Mouse (Mus musculus): ENCODE data around the gene Ramp2. TPM values are rescaled to one million over a fixed set of nuclear protein-coding genes. Genes with fewer than 3 reads are reported as not detected.

Ramp2 gene
- polyA plus RNA-seq, 1 experiment from 2014 or later: 312 TPM

DNA sequence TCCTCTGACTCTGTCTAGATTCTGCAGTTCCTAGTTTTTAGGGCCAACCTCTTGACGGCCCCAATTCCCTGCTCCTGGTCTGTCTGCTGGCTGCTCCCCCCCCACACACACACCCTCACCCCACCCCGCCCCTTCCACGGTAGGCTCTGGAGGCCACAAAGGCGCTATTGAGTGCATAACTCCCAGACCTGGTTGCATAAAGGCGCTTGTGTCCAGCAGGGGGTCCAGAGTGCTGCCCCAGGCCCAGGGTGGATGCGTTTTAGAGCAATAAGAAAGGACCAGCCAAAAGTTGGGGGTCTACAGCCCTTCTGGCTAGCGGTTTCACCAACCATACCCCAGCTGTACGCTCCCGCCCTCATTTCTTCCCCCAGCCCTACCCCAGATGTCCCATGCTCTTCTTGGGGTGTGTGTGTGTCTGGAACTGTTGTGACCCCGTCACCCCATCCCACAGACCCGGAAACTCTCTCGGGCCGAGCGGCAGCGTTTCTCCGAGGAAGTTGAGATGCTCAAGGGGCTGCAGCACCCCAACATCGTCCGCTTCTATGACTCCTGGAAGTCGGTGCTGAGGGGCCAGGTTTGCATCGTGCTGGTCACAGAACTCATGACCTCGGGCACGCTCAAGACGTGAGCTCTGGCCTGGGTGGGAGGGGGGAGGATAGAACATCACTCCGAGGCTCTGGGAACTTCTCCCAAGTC is 16.6 kb downstream of the Ramp2 start:
- Histone ChIP-seq H3K36me3 (ENCODE audit: control insufficient read depth, insufficient read depth, low read length) (peaks cover 6% of the 10 kb centered on the region), H3K9ac (ENCODE audit: low read length) (peak overlapping the region; percentile 12; the same call in 1 of the 2 replicates), H3K9me3 (ENCODE audit: control insufficient read depth, low read length) (no peaks in the 10 kb centered on the region), H3K4me3 (ENCODE audit: low read length) (peak overlapping the region; percentile 17), H3K27ac (ENCODE audit: low read length) (no peak overlapping the region), H3K4me2 (ENCODE audit: low read depth, low read length) (peak overlapping the region; percentile 29), H3K4me1 (replicated peaks; ENCODE audit: control insufficient read depth, insufficient read depth, low read length) (peaks cover 35% of the 10 kb centered on the region), H3K27me3 (ENCODE audit: control insufficient read depth, insufficient read depth, low read depth, low read length) (peaks cover 35% of the 10 kb centered on the region)
- ATAC-seq (ENCODE audit: low read depth): no peak
- 9% methylated on average over 24 of the region's 24 CpGs for WGBS

DNA sequence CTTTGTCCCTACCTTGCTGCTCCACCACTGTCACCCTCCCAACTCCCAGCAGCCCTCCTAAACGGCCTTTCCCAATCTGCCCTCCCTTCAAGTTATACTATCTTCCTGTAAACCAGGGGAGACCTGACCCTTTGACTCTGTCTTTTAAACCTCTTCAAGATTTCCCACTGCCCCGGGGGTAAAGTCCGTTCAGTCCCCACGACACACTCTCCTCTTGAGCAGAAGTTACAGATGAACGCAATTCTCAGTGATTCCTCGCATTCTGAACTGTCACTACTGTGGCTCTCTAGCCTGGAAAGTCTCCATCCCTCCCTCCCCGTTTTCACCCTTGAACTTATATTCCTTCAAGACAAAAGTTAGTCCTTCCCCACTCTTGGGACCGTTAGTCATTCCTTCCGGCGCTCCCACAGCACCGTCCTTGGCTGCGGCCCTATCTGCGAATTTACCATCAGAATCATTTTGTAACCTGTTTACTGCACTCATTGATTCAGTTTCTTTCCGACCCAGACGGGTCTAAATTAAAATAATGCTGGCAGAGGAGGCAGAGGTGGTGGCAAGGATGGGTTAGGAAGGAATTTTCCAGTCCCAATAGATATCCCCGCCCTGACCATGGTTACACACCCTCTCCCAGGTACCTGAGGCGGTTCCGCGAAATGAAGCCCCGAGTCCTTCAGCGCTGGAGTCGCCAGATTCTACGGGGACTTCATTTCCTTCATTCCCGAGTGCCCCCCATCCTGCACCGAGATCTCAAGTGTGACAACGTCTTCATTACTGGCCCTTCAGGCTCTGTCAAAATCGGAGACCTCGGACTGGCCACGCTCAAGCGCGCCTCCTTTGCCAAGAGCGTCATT is 17.5 kb downstream of the Ramp2 start:
- H3K9me3 ChIP-seq (ENCODE audit: control insufficient read depth, low read length): no peaks in the 10 kb centered on the region
- no peak overlapping the region for H3K4me3 ChIP-seq (ENCODE audit: low read length)
- H3K9ac ChIP-seq (ENCODE audit: low read length): no peak overlapping the region
- H3K4me1 ChIP-seq (replicated peaks; ENCODE audit: control insufficient read depth, insufficient read depth, low read length): peaks cover 35% of the 10 kb centered on the region
- no peak overlapping the region for H3K27ac ChIP-seq (ENCODE audit: low read length)
- ATAC-seq (ENCODE audit: low read depth): no peak
- 14% methylated on average over 32 of the region's 32 CpGs for WGBS
- H3K36me3 ChIP-seq (ENCODE audit: control insufficient read depth, insufficient read depth, low read length): peaks cover 2% of the 10 kb centered on the region
- no peak overlapping the region for H3K4me2 ChIP-seq (ENCODE audit: low read depth, low read length)
- peaks cover 35% of the 10 kb centered on the region for H3K27me3 ChIP-seq (ENCODE audit: control insufficient read depth, insufficient read depth, low read depth, low read length)

- no peak overlapping the region for H3K4me3 ChIP-seq (ENCODE audit: low read length)
- ATAC-seq (ENCODE audit: low read depth): no peak
- H3K27ac ChIP-seq (ENCODE audit: low read length): no peak overlapping the region
- H3K9ac ChIP-seq (ENCODE audit: low read length): no peak overlapping the region
- H3K36me3 ChIP-seq (ENCODE audit: control insufficient read depth, insufficient read depth, low read length): peaks cover under 1% of the 10 kb centered on the region
- peaks cover 35% of the 10 kb centered on the region for H3K27me3 ChIP-seq (ENCODE audit: control insufficient read depth, insufficient read depth, low read depth, low read length)
- 38% methylated on average over 3 of the region's 3 CpGs for WGBS
- no peaks in the 10 kb centered on the region for H3K9me3 ChIP-seq (ENCODE audit: control insufficient read depth, low read length)
- peaks cover 35% of the 10 kb centered on the region for H3K4me1 ChIP-seq (replicated peaks; ENCODE audit: control insufficient read depth, insufficient read depth, low read length)
- no peak overlapping the region for H3K4me2 ChIP-seq (ENCODE audit: low read depth, low read length)
Observed at GRCm38 (mm10) chr11:101263989-101264280, 18.1 kb downstream of the Ramp2 start.

DNA sequence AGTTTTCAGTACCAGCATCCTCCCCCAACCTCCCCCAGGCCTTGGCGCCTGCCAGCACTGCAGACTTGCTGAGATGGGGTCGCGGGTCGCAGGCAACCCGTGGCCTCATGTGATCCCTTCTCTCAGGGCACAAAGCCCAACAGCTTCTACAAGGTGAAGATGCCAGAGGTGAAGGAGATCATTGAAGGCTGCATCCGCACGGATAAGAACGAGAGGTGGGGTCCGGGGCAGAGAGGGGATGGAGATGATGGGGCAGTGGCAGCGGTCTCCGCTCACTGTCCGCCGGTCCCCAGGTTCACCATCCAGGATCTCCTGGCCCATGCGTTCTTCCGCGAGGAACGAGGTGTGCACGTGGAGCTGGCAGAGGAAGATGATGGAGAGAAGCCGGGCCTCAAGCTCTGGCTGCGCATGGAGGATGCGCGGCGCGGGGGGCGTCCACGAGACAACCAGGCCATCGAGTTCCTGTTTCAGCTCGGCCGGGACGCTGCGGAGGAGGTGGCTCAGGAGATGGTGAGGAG is 19.2 kb downstream of the Ramp2 start:
- 8% methylated on average over 31 of the region's 31 CpGs for WGBS
- ATAC-seq (ENCODE audit: low read depth): no peak
- peaks cover 32% of the 10 kb centered on the region for H3K4me1 ChIP-seq (replicated peaks; ENCODE audit: control insufficient read depth, insufficient read depth, low read length)
- peaks cover 35% of the 10 kb centered on the region for H3K27me3 ChIP-seq (ENCODE audit: control insufficient read depth, insufficient read depth, low read depth, low read length)
- no peaks in the 10 kb centered on the region for H3K36me3 ChIP-seq (ENCODE audit: control insufficient read depth, insufficient read depth, low read length)
- no peaks in the 10 kb centered on the region for H3K9me3 ChIP-seq (ENCODE audit: control insufficient read depth, low read length)
- H3K27ac ChIP-seq (ENCODE audit: low read length): no peak overlapping the region
- peak overlapping the region; percentile 33 for H3K4me3 ChIP-seq (ENCODE audit: low read length)
- peak overlapping the region; percentile 54 for H3K4me2 ChIP-seq (ENCODE audit: low read depth, low read length)
- peak overlapping the region; percentile 46; the same call in 1 of the 2 replicates for H3K9ac ChIP-seq (ENCODE audit: low read length)

GRCm38 (mm10) chr11:101265906-101266305 is 20.1 kb downstream of the Ramp2 start:
- 34% methylated on average over 6 of the region's 6 CpGs for WGBS
- no peak for ATAC-seq (ENCODE audit: low read depth)
- peaks cover 35% of the 10 kb centered on the region for H3K27me3 ChIP-seq (ENCODE audit: control insufficient read depth, insufficient read depth, low read depth, low read length)
- no peak overlapping the region for H3K9ac ChIP-seq (ENCODE audit: low read length)
- no peaks in the 10 kb centered on the region for H3K36me3 ChIP-seq (ENCODE audit: control insufficient read depth, insufficient read depth, low read length)
- no peaks in the 10 kb centered on the region for H3K9me3 ChIP-seq (ENCODE audit: control insufficient read depth, low read length)
- H3K4me2 ChIP-seq (ENCODE audit: low read depth, low read length): no peak overlapping the region
- no peak overlapping the region for H3K27ac ChIP-seq (ENCODE audit: low read length)
- H3K4me3 ChIP-seq (ENCODE audit: low read length): no peak overlapping the region
- H3K4me1 ChIP-seq (replicated peaks; ENCODE audit: control insufficient read depth, insufficient read depth, low read length): peaks cover 27% of the 10 kb centered on the region

- 8% methylated on average over 10 of the region's 10 CpGs for WGBS
- Histone ChIP-seq H3K36me3 (ENCODE audit: control insufficient read depth, insufficient read depth, low read length) (no peaks in the 10 kb centered on the region), H3K27me3 (ENCODE audit: control insufficient read depth, insufficient read depth, low read depth, low read length) (peaks cover 10% of the 10 kb centered on the region), H3K27ac (ENCODE audit: low read length) (no peak overlapping the region), H3K4me1 (replicated peaks; ENCODE audit: control insufficient read depth, insufficient read depth, low read length) (peaks cover 12% of the 10 kb centered on the region), H3K9ac (ENCODE audit: low read length) (peak overlapping the region; percentile 42), H3K9me3 (ENCODE audit: control insufficient read depth, low read length) (no peaks in the 10 kb centered on the region), H3K4me2 (ENCODE audit: low read depth, low read length) (0 out of 2 replicates have a peak overlapping the region, but pooled peaks have one; percentile 5), H3K4me3 (ENCODE audit: low read length) (no peak overlapping the region)
- no peak for ATAC-seq (ENCODE audit: low read depth)
Observed at GRCm38 (mm10) chr11:101269577-101270116, 23.8 kb downstream of the Ramp2 start.

DNA sequence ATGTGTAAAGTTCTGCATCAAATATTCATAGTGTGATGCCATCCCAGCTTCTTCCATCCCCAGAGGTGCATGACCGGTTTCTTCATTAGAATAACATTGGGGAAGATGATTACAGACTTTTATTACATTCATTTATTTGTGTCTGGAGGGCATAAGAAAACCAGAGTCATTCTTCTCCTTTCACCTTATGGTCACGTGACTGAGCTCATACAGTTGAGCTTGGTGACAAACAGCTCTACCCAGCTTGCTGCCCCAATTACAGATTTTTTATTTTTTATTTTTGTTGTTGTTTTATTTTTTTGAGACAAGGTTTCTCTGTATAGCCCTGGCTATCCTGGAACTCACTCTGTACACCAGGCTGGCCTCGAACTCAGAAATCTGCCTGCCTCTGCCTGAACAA is 26.6 kb downstream of the Ramp2 start:
- Histone ChIP-seq H3K27ac (ENCODE audit: low read length) (no peak overlapping the region), H3K4me3 (ENCODE audit: low read length) (no peak overlapping the region), H3K4me2 (ENCODE audit: low read depth, low read length) (no peak overlapping the region), H3K27me3 (ENCODE audit: control insufficient read depth, insufficient read depth, low read depth, low read length) (no peaks in the 10 kb centered on the region), H3K9me3 (ENCODE audit: control insufficient read depth, low read length) (no peaks in the 10 kb centered on the region), H3K36me3 (ENCODE audit: control insufficient read depth, insufficient read depth, low read length) (no peaks in the 10 kb centered on the region), H3K9ac (ENCODE audit: low read length) (no peak overlapping the region), H3K4me1 (replicated peaks; ENCODE audit: control insufficient read depth, insufficient read depth, low read length) (peaks cover 18% of the 10 kb centered on the region)
- no peak for ATAC-seq (ENCODE audit: low read depth)
- WGBS: 81% methylated on average over 3 of the region's 3 CpGs

- peaks cover 26% of the 10 kb centered on the region for H3K4me1 ChIP-seq (replicated peaks; ENCODE audit: control insufficient read depth, insufficient read depth, low read length)
- H3K4me2 ChIP-seq (ENCODE audit: low read depth, low read length): no peak overlapping the region
- H3K4me3 ChIP-seq (ENCODE audit: low read length): no peak overlapping the region
- no peaks in the 10 kb centered on the region for H3K9me3 ChIP-seq (ENCODE audit: control insufficient read depth, low read length)
- H3K9ac ChIP-seq (ENCODE audit: low read length): no peak overlapping the region
- no peaks in the 10 kb centered on the region for H3K27me3 ChIP-seq (ENCODE audit: control insufficient read depth, insufficient read depth, low read depth, low read length)
- no peak overlapping the region for H3K27ac ChIP-seq (ENCODE audit: low read length)
- H3K36me3 ChIP-seq (ENCODE audit: control insufficient read depth, insufficient read depth, low read length): no peaks in the 10 kb centered on the region
- WGBS: 51% methylated on average over 4 of the region's 4 CpGs
- ATAC-seq (ENCODE audit: low read depth): no peak
Observed at GRCm38 (mm10) chr11:101275309-101275708, 29.5 kb downstream of the Ramp2 start.

Data from lung, embryonic 16.5 days (tissue).